Mouse (Mus musculus): ENCODE results near the gene Gpr152. TPM values are rescaled to one million over a fixed set of nuclear protein-coding genes. Genes with fewer than 3 reads are reported as not detected.

The Gpr152 gene
- total and polyA plus RNA-seq, 3 experiments: 0.03 TPM; not detected in 2

DNA sequence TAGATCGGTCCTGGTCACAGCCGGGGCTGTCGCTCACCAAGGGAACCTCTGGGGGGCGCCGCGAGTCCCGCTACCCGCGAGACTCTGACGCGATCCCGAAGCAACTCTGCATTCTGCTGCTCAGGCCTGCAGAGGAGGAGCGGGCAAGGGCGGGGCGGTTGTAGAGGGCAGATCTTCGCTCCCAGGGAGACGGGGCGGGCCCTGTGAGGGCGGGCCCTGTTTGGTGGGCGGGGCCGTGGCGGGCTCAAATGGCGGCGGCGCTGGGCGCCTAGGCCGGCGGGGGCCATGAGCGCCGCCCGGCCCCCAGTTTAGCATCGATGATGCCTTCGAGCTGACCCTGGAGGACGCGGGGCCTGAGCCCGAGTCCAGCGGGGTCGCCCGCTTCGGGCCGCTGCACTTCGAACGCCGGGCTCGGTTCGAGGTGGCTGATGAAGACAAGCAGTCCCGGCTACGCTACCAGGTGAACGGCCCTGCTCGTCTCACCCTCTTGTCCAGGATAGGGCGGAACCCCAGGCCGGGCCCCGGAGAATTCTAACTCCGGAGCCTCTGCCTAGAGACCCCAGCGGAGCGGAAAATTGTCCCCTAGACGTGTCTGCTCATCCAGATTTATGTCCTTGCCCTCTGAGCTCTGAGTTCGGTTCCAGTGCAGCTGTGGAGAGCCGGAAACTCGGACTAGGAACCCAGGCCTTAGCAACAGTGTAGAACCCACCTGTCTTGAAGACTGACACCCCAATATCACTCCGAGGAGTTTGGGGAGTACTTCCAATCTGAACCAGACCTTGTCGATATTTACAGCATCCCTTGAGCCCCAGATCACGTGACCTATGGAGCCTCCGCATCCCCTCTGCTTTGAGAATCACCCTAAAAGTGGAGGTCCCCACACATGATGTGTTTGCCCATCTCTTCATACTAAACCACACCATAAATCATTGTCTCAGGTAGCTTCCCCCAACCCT is 13.6 kb upstream of the Gpr152 start, which contains the start of gene Aip (continued):
- TF ChIP-seq MAZ (IDR thresholded peaks at IDR 0.05; ENCODE audit: low read depth, low read length) (peak; percentile 98), MAX (IDR thresholded peaks at IDR 0.05; ENCODE audit: low read length) (peak; percentile 43; the same call in 1 of the 2 replicates), EP300 (IDR thresholded peaks at IDR 0.05; ENCODE audit: low read depth in 1 of 2, low read length in 2 of 2) (peak in 1 of 2 experiments; percentile 21; a peak in 1 of 4 replicates), HCFC1 (IDR thresholded peaks at IDR 0.05; ENCODE audit: low read depth, low read length) (peak; percentile 90), E2F4 (IDR thresholded peaks at IDR 0.05; ENCODE audit: borderline replicate concordance, low read depth, low read length) (no peak), JUND (IDR thresholded peaks at IDR 0.05; ENCODE audit: low read depth, low read length) (no peak), ELF1 (IDR thresholded peaks at IDR 0.05; ENCODE audit: low read depth, low read length) (peak; percentile 63), GABPA (IDR thresholded peaks at IDR 0.05; ENCODE audit: low read depth, low read length) (no peak), NRF1 (IDR thresholded peaks at IDR 0.05; ENCODE audit: insufficient read depth, low read depth, low read length, poor library complexity, severe bottlenecking) (peak; percentile 44; the same call in 1 of the 2 replicates), SMC3 (IDR thresholded peaks at IDR 0.05; ENCODE audit: low read depth, low read length) (peak; percentile 41), MXI1 (IDR thresholded peaks at IDR 0.05; ENCODE audit: low read depth, low read length) (peak; percentile 63; the same call in 1 of the 2 replicates)

DNA sequence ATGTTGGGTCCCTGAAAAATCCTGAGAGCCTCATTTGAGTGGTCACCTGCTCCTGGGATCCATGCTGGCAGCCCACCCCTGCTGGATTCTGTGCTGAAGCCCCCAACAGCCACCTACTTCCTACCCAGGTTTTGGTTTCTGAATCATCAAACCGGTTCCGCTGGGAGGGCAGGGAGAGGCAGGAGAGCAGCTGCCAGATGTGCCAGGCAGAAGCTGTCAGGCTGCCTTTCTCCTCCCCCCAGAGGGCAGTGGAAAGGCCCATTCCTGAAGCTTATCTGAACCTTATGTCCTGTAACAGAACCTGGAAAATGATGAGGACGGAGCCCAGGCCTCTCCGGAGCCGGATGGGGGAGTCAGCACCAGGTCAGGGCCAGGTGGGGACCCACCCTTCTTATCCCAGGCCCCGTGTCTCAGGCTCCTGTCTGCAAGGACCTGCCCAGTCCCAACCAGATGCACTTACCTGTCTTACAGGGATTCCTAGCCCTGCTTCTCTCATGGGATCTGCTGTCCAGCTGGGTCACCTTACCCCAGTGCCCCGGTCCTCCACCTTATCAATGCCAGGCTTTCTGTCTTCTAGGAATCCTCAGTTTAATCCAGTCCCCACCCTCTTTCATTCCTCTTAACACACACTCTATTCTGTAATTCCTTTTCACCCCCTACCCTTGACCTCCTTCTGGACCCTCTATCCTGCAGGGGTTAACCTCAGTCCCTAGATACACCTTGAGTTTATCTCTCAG is 12.7 kb upstream of the Gpr152 start:
- Histone ChIP-seq H3K4me1 (ENCODE audit: control insufficient read depth in 1 of 2, insufficient read depth in 2 of 2, low read length in 2 of 2) (peaks cover 10 to 19% of the 10 kb centered on the region in 2 experiments), H3K79me2 (ENCODE audit: control insufficient read depth, insufficient read depth, low read length, poor library complexity) (peaks cover 4% of the 10 kb centered on the region; the same call in 1 of the 2 replicates), H3K27me3 (ENCODE audit: control insufficient read depth in 1 of 2, insufficient read depth in 2 of 2, low read length in 2 of 2) (no peaks in the 10 kb centered on the region), H3K27ac (ENCODE audit: control insufficient read depth, low read depth, low read length) (no peak overlapping the region), H3K9ac (ENCODE audit: control insufficient read depth, low read depth, low read length, poor library complexity, severe bottlenecking) (no peak overlapping the region; the same call in 1 of the 2 replicates), H3K9me3 (replicated peaks; ENCODE audit: insufficient read depth, low read length) (no peaks in the 10 kb centered on the region), H3K36me3 (ENCODE audit: control insufficient read depth in 1 of 2, insufficient read depth in 2 of 2, low read length in 2 of 2) (peaks cover 0 to 26% of the 10 kb centered on the region in 2 experiments; a peak in 2 of 4 replicates), H3K4me3 (ENCODE audit: control insufficient read depth in 1 of 2, insufficient read depth in 1 of 2, low read depth in 2 of 2, low read length in 2 of 2) (peak overlapping the region; percentile 88 to 91)
- TF ChIP-seq BHLHE40 (IDR thresholded peaks at IDR 0.05; ENCODE audit: borderline replicate concordance, low read depth, low read length): no peak
- TF ChIP-seq NELFE (IDR thresholded peaks at IDR 0.05; ENCODE audit: low read depth, low read length): no peak
- 0 out of 2 replicates have a peak, but pooled peaks have one; percentile 5 for TF ChIP-seq CHD1 (IDR thresholded peaks at IDR 0.05; ENCODE audit: low read depth, low read length)
- no peak for DNase-seq (ENCODE audit: low read depth, low spot score)

Measured in MEL (cell line).